Mouse (Mus musculus) lung, embryonic 14.5 days (tissue): ENCODE measurements around the gene Coq8b. TPM values are rescaled to one million over a fixed set of nuclear protein-coding genes. Genes with fewer than 3 reads are reported as not detected.
A peak's percentile ranks its signal among the peaks of the same experiment; 100 is the strongest.

Experiments used
- ATAC-seq: fragments of 200-750 bp; cut with Nextera tagmentation; 2 replicates; pipeline ENCODE4 v1.8.0; 2017; ENCODE audit warnings: mild to moderate bottlenecking, moderate TSS enrichment, moderate library complexity; ENCODE audit not compliant: insufficient read depth
- DNase-seq: peaks from one replicate; pipeline ENCODE4 v3.0.0-alpha.2; 2015
- H3K27ac ChIP-seq: fragments of 300-500 bp; sonication (generic); 2 replicates; pipeline ENCODE4 v1.5.1; 2014; ENCODE audit warnings: low read depth, mild to moderate bottlenecking, moderate library complexity
- H3K27me3 ChIP-seq: fragments of 300-500 bp; sonication (generic); 2 replicates; pipeline ENCODE4 v1.6.1; 2014; ENCODE audit warnings: low read length, control low read depth; ENCODE audit not compliant: insufficient read depth
- H3K36me3 ChIP-seq: fragments of 300-500 bp; sonication (generic); 2 replicates; pipeline ENCODE4 v1.6.1; 2014; ENCODE audit warnings: control low read depth; ENCODE audit not compliant: insufficient read depth
- H3K4me1 ChIP-seq: fragments of 300-500 bp; sonication (generic); 2 replicates; pipeline ENCODE4 v1.6.1; 2014; ENCODE audit warnings: antibody characterized with exemption, control low read depth; ENCODE audit not compliant: insufficient read depth
- H3K4me2 ChIP-seq: fragments of 300-500 bp; sonication (generic); 2 replicates; pipeline ENCODE4 v1.6.1; 2014; ENCODE audit warnings: mild to moderate bottlenecking
- H3K4me3 ChIP-seq: fragments of 300-500 bp; sonication (generic); 2 replicates; pipeline ENCODE4 v1.5.1; 2014; ENCODE audit warnings: low read depth, low read length
- H3K9ac ChIP-seq: fragments of 300-500 bp; sonication (generic); 2 replicates; pipeline ENCODE4 v1.6.1; 2014
- H3K9me3 ChIP-seq: fragments of 300-500 bp; sonication (generic); 2 replicates; pipeline ENCODE4 v1.6.1; 2016; ENCODE audit warnings: low read depth, low read length, control low read depth
- CTCF ChIP-seq: IDR thresholded peaks from 2 replicates; pipeline ENCODE4 v1.5.1; 2016; ENCODE audit warnings: antibody characterized with exemption, low read depth
- WGBS: fragments of 180-500 bp; shearing (Covaris S2); extraction: QIAGEN DNeasy Blood & Tissue Kit; methylation state at CpG from one replicate; pipeline ENCODE4 v1.1.7; 2014; 5-methylcytosine and 5-hydroxymethylcytosine counted together
- polyA plus RNA-seq: library from polyadenylated mRNA; unstranded; fragments of >200 nt; fragmentation: Nextera tagmentation; extraction: Ambion mirVana; gene quantifications from 2 replicates; pipeline ENCODE4 v1.2.1, GENCODE M21; 2014

Gene Coq8b
- polyA plus RNA-seq, 1 experiment from 2014 or later, result 13.7 TPM

GRCm38 (mm10) chr7:27219937-27220336 lies 12.9 kb upstream of the Coq8b start:
- Histone ChIP-seq H3K4me3 (no peak overlapping the region), H3K27me3 (no peaks in the 10 kb centered on the region), H3K4me2 (no peak overlapping the region), H3K27ac (no peak overlapping the region), H3K9ac (no peak overlapping the region), H3K36me3 (peaks cover 48% of the 10 kb centered on the region), H3K4me1 (peaks cover 5% of the 10 kb centered on the region; the same call in 1 of the 2 replicates), H3K9me3 (no peaks in the 10 kb centered on the region)
- ATAC-seq (no peak), DNase-seq (no peak)
- TF ChIP-seq CTCF, result no peak
- WGBS, result 76% methylated on average over 11 of the region's 11 CpGs

- H3K9me3 ChIP-seq, result no peaks in the 10 kb centered on the region
- no peak overlapping the region for H3K9ac ChIP-seq
- H3K4me3 ChIP-seq, result no peak overlapping the region
- H3K4me1 ChIP-seq, result peaks cover 16% of the 10 kb centered on the region; the same call in 1 of the 2 replicates
- no peak for ATAC-seq
- peaks cover 33% of the 10 kb centered on the region; the same call in 1 of the 2 replicates for H3K36me3 ChIP-seq
- H3K27ac ChIP-seq, result no peak overlapping the region
- no peaks in the 10 kb centered on the region for H3K27me3 ChIP-seq
- TF ChIP-seq CTCF, result no peak
- 69% methylated on average over 6 of the region's 6 CpGs for WGBS
- H3K4me2 ChIP-seq, result no peak overlapping the region
- DNase-seq, result no peak
Measured at GRCm38 (mm10) chr7:27221939-27222338, 10.9 kb upstream of the Coq8b start.

- peaks cover 28% of the 10 kb centered on the region; the same call in 1 of the 2 replicates for H3K36me3 ChIP-seq
- no peak overlapping the region for H3K9ac ChIP-seq
- H3K4me3 ChIP-seq, result no peak overlapping the region
- 73% methylated on average over 1 of the region's 1 CpGs for WGBS
- no peaks in the 10 kb centered on the region for H3K9me3 ChIP-seq
- TF ChIP-seq CTCF, result no peak
- DNase-seq, result no peak
- H3K27me3 ChIP-seq, result no peaks in the 10 kb centered on the region
- H3K4me2 ChIP-seq, result no peak overlapping the region
- no peak for ATAC-seq
- peaks cover 17% of the 10 kb centered on the region; the same call in 1 of the 2 replicates for H3K4me1 ChIP-seq
- H3K27ac ChIP-seq, result no peak overlapping the region
Measured at GRCm38 (mm10) chr7:27222538-27222937, 10.3 kb upstream of the Coq8b start.

- H3K4me3 ChIP-seq, result no peak overlapping the region
Measured at GRCm38 (mm10) chr7:27224877-27225575, 7.8 kb upstream of the Coq8b start.

GRCm38 (mm10) chr7:27227276-27227675 lies 5.5 kb upstream of the Coq8b start:
- 26% methylated on average over 9 of the region's 9 CpGs for WGBS
- H3K27ac ChIP-seq, result no peak overlapping the region
- DNase-seq (no peak), ATAC-seq (no peak)
- peak overlapping the region; percentile 76 for H3K9ac ChIP-seq
- H3K4me2 ChIP-seq, result peak overlapping the region; percentile 76
- TF ChIP-seq CTCF, result no peak
- no peaks in the 10 kb centered on the region for H3K9me3 ChIP-seq
- H3K4me3 ChIP-seq, result peak overlapping the region; percentile 76
- H3K4me1 ChIP-seq, result peaks cover 17% of the 10 kb centered on the region; the same call in 1 of the 2 replicates
- H3K27me3 ChIP-seq, result no peaks in the 10 kb centered on the region
- 0 out of 2 replicates have a peak, but pooled peaks cover 5% of the 10 kb centered on the region for H3K36me3 ChIP-seq

More at GRCm38 (mm10) chr7:27224877-27225575, 7.8 kb upstream of the Coq8b start:
- H3K27me3 ChIP-seq, result no peaks in the 10 kb centered on the region
- DNase-seq, result no peak
- peaks cover 17% of the 10 kb centered on the region; the same call in 1 of the 2 replicates for H3K4me1 ChIP-seq
- peak overlapping the region; percentile 76; the same call in 1 of the 2 replicates for H3K4me2 ChIP-seq
- ATAC-seq, result no peak
- no peak for TF ChIP-seq CTCF
- 60% methylated on average over 11 of the region's 11 CpGs for WGBS
- no peak overlapping the region for H3K27ac ChIP-seq
- H3K9ac ChIP-seq, result peak overlapping the region; percentile 36
- no peaks in the 10 kb centered on the region for H3K9me3 ChIP-seq
- 0 out of 2 replicates have a peak, but pooled peaks cover 11% of the 10 kb centered on the region for H3K36me3 ChIP-seq

GRCm38 (mm10) chr7:27227676-27228075 lies 5.1 kb upstream of the Coq8b start:
- H3K36me3 ChIP-seq, result 0 out of 2 replicates have a peak, but pooled peaks cover 1% of the 10 kb centered on the region
- H3K27me3 ChIP-seq, result no peaks in the 10 kb centered on the region
- H3K4me2 ChIP-seq, result peak overlapping the region; percentile 76
- DNase-seq (peak; percentile 24), ATAC-seq (peak; percentile 1; the same call in 1 of the 2 replicates)
- peak overlapping the region; percentile 76 for H3K4me3 ChIP-seq
- H3K27ac ChIP-seq, result peak overlapping the region; percentile 91; the same call in 1 of the 2 replicates
- WGBS, result under 1% methylated on average over 10 of the region's 10 CpGs
- H3K9me3 ChIP-seq, result no peaks in the 10 kb centered on the region
- H3K4me1 ChIP-seq, result peaks cover 17% of the 10 kb centered on the region; the same call in 1 of the 2 replicates
- H3K9ac ChIP-seq, result peak overlapping the region; percentile 76
- no peak for TF ChIP-seq CTCF

GRCm38 (mm10) chr7:27228281-27228821 lies 4.5 kb upstream of the Coq8b start, which contains the start of gene Itpkc:
Gene Itpkc, minus strand, starts transcription at chr7:27228661.
- TF ChIP-seq CTCF, result peak; percentile 23; the same call in 1 of the 2 replicates
- H3K27ac ChIP-seq, result peak within 1 kb of the TSS; percentile 91
- WGBS, result under 1% methylated on average over 48 of the region's 49 CpGs
- no peaks in the 10 kb centered on the region for H3K27me3 ChIP-seq
- peaks cover 17% of the 10 kb centered on the region; the same call in 1 of the 2 replicates for H3K4me1 ChIP-seq
- ATAC-seq (peak; percentile 81), DNase-seq (peak; percentile 98)
- no peaks in the 10 kb centered on the region for H3K36me3 ChIP-seq
- H3K9ac ChIP-seq, result peak within 1 kb of the TSS; percentile 76
- no peaks in the 10 kb centered on the region for H3K9me3 ChIP-seq
- peak within 1 kb of the TSS; percentile 76 for H3K4me2 ChIP-seq
- peak within 1 kb of the TSS; percentile 76 for H3K4me3 ChIP-seq
